Mouse (Mus musculus) urinary bladder, postnatal 14 days (tissue): ENCODE measurements around the gene Gm37240.
"Not testable (repeated sequence)": the region's sequence is repeated elsewhere in the genome, so short reads cannot be mapped to it uniquely, and the experiment has no call there.

Experiments
- DNase-seq: peaks from one replicate; pipeline ENCODE4 v3.0.0; 2021; ENCODE audit warnings: low spot score

The Gm37240 gene

GRCm38 (mm10) chr3:84883817-84884483, 1003.4 kb downstream of the Gm37240 start:
- no peak for DNase-seq

- DNase-seq: no peak
Observed at GRCm38 (mm10) chr3:84876211-84876610, 1011.1 kb downstream of the Gm37240 start.

GRCm38 (mm10) chr3:84875306-84875705, 1012.0 kb downstream of the Gm37240 start:
- DNase-seq: no peak

- DNase-seq: no peak
Observed at GRCm38 (mm10) chr3:84870126-84870525, 1017.2 kb downstream of the Gm37240 start.

- DNase-seq: no peak
Observed at GRCm38 (mm10) chr3:84867991-84868390, 1019.3 kb downstream of the Gm37240 start.

GRCm38 (mm10) chr3:84867434-84867975, 1019.8 kb downstream of the Gm37240 start:
- DNase-seq: no peak

DNA sequence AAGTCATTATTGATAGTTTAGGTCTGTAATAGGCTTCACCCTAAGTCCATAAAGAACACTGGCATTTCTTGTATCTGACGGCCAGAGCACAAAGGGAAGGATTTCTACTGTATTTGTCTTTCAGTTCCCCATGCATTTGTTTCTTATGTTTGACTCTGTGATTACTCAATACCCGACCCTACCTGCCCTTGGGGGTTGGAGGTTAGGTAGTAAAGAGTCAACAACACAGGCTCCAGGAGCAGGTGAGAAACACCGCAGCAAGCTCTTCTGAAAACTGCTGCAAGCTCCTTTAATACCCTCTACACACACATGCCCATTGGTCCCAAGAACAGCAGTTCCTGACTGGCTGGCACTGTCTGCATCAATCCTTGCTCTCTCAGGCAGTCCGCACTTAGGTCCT, 1020.5 kb downstream of the Gm37240 start:
- DNase-seq: no peak

DNA sequence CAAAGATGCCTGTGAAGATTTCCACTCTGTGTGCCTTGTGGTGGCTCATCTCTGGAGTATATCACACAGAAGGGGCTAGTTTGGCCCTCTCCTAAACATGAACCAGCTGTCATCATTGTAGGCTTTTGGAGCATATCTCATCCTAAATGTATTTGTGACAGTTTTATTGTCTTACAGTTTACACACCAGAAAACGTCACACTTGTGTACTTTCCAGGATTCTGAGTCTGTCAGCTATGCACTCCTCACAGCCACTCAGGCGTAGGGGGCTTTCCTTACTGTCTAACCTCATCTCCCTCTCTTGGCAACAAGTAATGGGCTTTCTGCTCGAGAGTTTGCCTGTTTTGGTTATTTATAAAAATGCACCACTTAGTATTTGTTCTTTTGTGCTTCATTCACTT, 1021.6 kb downstream of the Gm37240 start:
- DNase-seq: no peak

DNA sequence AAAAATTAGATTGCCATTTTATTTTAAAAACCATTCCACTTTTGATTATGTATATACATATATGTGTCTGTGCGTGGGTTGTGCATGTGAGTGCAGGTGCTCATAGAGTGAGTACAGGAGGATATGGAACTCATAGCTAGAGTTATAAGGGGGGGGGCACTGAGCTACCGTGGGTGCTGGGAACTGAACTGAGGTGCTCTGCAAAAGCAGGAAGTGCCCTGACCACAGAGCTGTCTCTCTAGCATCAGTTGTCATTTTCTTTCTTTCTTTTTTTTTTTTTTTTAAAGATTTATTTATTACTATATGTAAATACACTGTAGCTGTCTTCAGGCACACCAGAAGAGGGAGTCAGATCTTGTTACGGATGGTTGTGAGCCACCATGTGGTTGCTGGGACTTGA, 1025.5 kb downstream of the Gm37240 start:
- not testable (repeated sequence) for DNase-seq

DNA sequence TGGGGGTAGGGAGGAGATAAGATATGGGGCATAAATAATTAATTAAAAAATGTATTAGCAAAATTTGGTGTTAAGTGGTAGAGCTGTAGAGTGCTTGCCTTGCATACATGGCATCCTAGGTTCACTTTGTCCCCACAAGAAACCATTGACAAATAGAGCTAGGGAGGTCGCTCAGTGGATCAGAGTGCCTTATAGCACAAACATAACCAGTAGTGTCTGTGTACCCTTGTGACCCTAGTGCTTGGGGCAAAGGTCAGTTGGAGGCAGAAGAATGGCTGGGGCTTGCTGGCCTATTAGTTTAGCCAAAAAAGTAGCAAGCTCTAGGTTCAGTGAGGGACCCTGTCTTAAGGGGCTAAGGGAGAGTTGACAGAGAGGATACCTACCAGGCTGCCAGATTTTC, 1026.6 kb downstream of the Gm37240 start:
- no peak for DNase-seq

DNA sequence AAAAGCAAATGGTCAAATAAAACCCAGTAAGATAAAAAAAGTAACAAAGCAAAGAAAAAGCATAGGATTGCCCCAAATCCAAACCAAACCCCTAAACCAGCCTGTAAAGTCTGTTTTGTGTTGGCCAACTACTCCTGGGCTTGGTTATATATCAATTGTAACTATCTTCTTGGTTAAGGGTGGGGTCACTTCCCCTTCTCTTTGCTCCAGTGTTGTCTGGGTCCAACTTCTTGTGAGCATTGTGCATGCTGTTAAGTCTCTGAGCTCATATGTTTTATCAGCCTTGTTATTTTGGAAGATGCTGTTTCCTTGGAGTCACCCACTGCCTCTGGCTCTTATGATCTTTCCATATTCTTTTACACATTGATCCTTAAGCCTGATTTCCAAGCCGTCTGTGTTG, 1032.9 kb downstream of the Gm37240 start:
- no peak for DNase-seq

DNA sequence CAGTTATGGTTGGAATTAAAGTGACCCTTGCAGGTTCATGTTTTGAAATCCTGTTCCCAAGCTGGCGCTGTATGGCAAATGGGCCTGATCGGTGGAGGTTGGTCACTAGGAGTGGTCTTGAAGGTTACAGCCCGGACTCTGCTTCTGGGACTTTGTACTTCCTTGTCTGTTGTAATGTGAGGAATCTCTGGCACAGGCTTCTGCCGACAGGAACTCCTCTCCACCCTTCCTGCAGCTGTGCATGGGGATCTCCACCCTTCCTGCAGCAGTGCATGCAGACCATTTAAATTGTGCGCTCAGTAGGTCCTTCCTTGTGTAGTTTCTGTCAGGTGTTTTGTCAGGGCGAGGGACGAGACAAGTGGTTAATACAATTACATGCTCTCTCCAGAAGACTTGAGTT, 1034.4 kb downstream of the Gm37240 start:
- no peak for DNase-seq

DNA sequence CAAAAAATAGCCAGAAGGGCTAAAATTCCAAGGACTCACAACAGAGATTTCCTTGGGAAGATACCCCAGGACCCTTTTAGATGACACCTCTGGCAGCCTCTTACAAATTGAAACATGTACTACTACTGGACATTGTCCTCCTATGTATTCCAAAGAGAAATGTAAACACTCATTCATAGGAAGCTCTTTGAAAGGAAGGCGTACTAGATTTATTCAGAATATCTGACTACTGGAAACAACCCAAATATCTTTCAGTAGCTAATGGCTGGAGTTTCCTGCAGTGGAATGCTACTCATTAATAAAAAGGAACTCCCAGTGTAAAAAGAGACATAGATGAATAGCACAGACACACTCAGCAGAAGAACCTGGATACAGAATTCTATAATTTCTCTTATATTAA, 1035.5 kb downstream of the Gm37240 start:
- no peak for DNase-seq

GRCm38 (mm10) chr3:84850418-84850817, 1036.9 kb downstream of the Gm37240 start:
- DNase-seq: no peak

GRCm38 (mm10) chr3:84848798-84849197, 1038.5 kb downstream of the Gm37240 start:
- no peak for DNase-seq

GRCm38 (mm10) chr3:84843594-84843993, 1043.7 kb downstream of the Gm37240 start:
- peak; percentile 63 for DNase-seq

GRCm38 (mm10) chr3:84842793-84843192, 1044.5 kb downstream of the Gm37240 start:
- no peak for DNase-seq

- no peak for DNase-seq
Observed at GRCm38 (mm10) chr3:84841271-84841670, 1046.0 kb downstream of the Gm37240 start.

GRCm38 (mm10) chr3:84839499-84839898, 1047.8 kb downstream of the Gm37240 start:
- DNase-seq: no peak

GRCm38 (mm10) chr3:84837984-84838383, 1049.3 kb downstream of the Gm37240 start:
- no peak for DNase-seq

- no peak for DNase-seq
Observed at GRCm38 (mm10) chr3:84836029-84836428, 1051.3 kb downstream of the Gm37240 start.

DNA sequence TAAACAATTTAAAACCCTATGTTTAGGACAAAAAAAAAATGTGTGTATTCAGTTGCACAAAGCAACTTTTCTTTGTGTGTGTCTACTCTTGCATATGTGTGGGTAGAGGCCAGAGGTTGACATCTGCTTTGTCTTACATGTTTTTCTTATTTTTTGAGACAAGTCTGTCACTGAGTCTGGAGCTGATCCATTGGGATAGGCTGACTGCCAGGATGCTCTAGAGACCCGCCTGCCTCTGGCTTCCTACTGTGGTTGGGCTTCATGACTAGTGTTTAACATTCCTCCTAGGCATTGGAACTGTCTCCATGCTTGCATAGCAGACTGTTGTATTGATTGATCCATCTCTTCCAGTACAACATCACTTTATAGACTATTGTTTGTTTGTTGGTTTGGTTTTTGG, 1058.0 kb downstream of the Gm37240 start:
- no peak for DNase-seq

DNA sequence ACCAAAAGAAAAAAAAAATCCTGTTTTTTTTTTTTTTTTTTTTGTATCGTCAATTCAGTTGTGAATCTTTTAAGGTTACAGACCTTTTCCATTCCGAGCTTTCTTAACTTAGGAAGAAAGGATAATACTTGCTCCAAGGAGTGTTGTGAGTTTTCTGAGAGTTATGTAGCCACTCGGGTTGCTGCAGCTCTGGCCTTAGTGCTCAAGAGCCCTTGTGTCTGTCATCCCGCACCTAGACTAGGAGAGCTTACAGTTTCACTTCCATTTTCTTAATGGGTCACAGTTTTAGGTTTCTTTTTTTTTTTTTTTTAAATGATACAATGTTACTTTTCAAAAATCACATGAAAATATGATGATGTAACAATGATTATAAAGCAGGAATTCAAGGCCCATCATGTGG, 1059.7 kb downstream of the Gm37240 start:
- DNase-seq: no peak

GRCm38 (mm10) chr3:84826938-84827337, 1060.4 kb downstream of the Gm37240 start:
- DNase-seq: no peak
